Mouse (Mus musculus) neural tube, embryonic 13.5 days (tissue): ENCODE data around the gene Taf3. TPM values are rescaled to one million over a fixed set of nuclear protein-coding genes. Genes with fewer than 3 reads are reported as not detected.
A peak's percentile ranks its signal among the peaks of the same experiment; 100 is the strongest.

Experiments
- ATAC-seq: fragments of 200-750 bp; cut with Nextera tagmentation; 2 replicates; pipeline ENCODE4 v1.8.0; 2017; ENCODE audit warnings: low read depth, mild to moderate bottlenecking, moderate TSS enrichment, moderate library complexity
- H3K27ac ChIP-seq: fragments of 300-500 bp; sonication (generic); replicated peaks from 2 replicates; pipeline ENCODE4 v1.5.1; 2015; ENCODE audit warnings: moderate library complexity, mild to moderate bottlenecking, inconsistent platforms
- H3K27me3 ChIP-seq: fragments of 300-500 bp; sonication (generic); 2 replicates; pipeline ENCODE4 v1.6.1; 2015; ENCODE audit warnings: mild to moderate bottlenecking, inconsistent platforms
- H3K36me3 ChIP-seq: fragments of 300-500 bp; sonication (generic); 2 replicates; pipeline ENCODE4 v1.6.1; 2015; ENCODE audit warnings: mild to moderate bottlenecking, inconsistent platforms
- H3K4me1 ChIP-seq: fragments of 300-500 bp; sonication (generic); replicated peaks from 2 replicates; pipeline ENCODE4 v1.6.1; 2015; ENCODE audit warnings: inconsistent platforms
- H3K4me2 ChIP-seq: fragments of 300-500 bp; sonication (generic); 2 replicates; pipeline ENCODE4 v1.6.1; 2015; ENCODE audit warnings: inconsistent platforms, mild to moderate bottlenecking, moderate library complexity
- H3K4me3 ChIP-seq: fragments of 300-500 bp; sonication (generic); 2 replicates; pipeline ENCODE4 v1.5.1; 2015; ENCODE audit warnings: mild to moderate bottlenecking, inconsistent platforms
- H3K9ac ChIP-seq: fragments of 300-500 bp; sonication (generic); 2 replicates; pipeline ENCODE4 v1.6.1; 2015; ENCODE audit warnings: moderate library complexity, mild to moderate bottlenecking, inconsistent platforms
- H3K9me3 ChIP-seq: fragments of 300-500 bp; sonication (generic); 2 replicates; pipeline ENCODE4 v1.6.1; 2016; ENCODE audit warnings: inconsistent platforms
- WGBS: fragments of 180-500 bp; shearing (Covaris S2); methylation state at CpG from one replicate; pipeline ENCODE4 v1.1.7; 2015; 5-methylcytosine and 5-hydroxymethylcytosine counted together
- polyA plus RNA-seq: library from polyadenylated mRNA; unstranded; fragments of >200 nt; fragmentation: Nextera tagmentation; extraction: Ambion mirVana; gene quantifications from 2 replicates; pipeline ENCODE4 v1.2.1, GENCODE M21; 2015

The Taf3 gene
- polyA plus RNA-seq, 1 experiment from 2014 or later = 14.2 TPM

GRCm38 (mm10) chr2:9943011-9943410 lies 105.4 kb downstream of the Taf3 start:
- Histone ChIP-seq H3K27ac (no peak overlapping the region), H3K4me2 (no peak overlapping the region), H3K4me3 (no peak overlapping the region), H3K4me1 (no peaks in the 10 kb centered on the region), H3K9me3 (no peaks in the 10 kb centered on the region), H3K36me3 (peaks cover 6% of the 10 kb centered on the region; the same call in 1 of the 2 replicates), H3K27me3 (no peaks in the 10 kb centered on the region), H3K9ac (no peak overlapping the region)
- ATAC-seq = no peak
- WGBS = 91% methylated on average over 1 of the region's 1 CpGs

DNA sequence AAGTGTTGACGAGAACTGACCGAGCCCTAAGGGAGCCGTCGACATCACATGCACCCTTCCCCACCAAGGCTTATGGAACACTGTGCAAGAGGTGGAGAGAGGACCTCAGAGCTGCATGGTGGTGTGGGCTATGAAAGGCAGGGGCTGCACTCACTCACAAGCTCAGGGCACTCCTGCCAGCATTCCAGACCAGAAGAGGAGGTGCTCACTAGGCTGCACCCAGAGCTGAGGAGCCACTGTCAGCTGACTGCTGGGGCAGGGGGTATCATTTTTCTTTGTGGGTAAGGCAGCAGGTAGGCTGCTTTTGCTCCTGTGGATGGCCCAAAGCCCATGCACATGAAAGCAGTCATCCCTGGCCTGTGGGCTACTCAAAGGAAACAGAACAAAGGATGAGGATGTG lies 109.1 kb downstream of the Taf3 start:
- H3K36me3 ChIP-seq = peaks cover 7% of the 10 kb centered on the region; the same call in 1 of the 2 replicates
- no peaks in the 10 kb centered on the region for H3K4me1 ChIP-seq
- no peaks in the 10 kb centered on the region for H3K9me3 ChIP-seq
- no peak overlapping the region for H3K27ac ChIP-seq
- H3K9ac ChIP-seq = no peak overlapping the region
- 75% methylated on average over 4 of the region's 4 CpGs for WGBS
- H3K4me2 ChIP-seq = no peak overlapping the region
- H3K4me3 ChIP-seq = no peak overlapping the region
- ATAC-seq = no peak
- no peaks in the 10 kb centered on the region for H3K27me3 ChIP-seq

GRCm38 (mm10) chr2:9935965-9936364 lies 112.4 kb downstream of the Taf3 start:
- 0% methylated on average over 1 of the region's 1 CpGs for WGBS
- no peak overlapping the region for H3K4me2 ChIP-seq
- H3K36me3 ChIP-seq = peaks cover 10% of the 10 kb centered on the region; the same call in 1 of the 2 replicates
- H3K9ac ChIP-seq = no peak overlapping the region
- no peak overlapping the region for H3K4me3 ChIP-seq
- H3K27ac ChIP-seq = no peak overlapping the region
- no peaks in the 10 kb centered on the region for H3K27me3 ChIP-seq
- H3K9me3 ChIP-seq = no peaks in the 10 kb centered on the region
- H3K4me1 ChIP-seq = no peaks in the 10 kb centered on the region
- no peak for ATAC-seq

- H3K27ac ChIP-seq = no peak overlapping the region
- H3K4me2 ChIP-seq = no peak overlapping the region
- no peaks in the 10 kb centered on the region for H3K9me3 ChIP-seq
- no peaks in the 10 kb centered on the region for H3K27me3 ChIP-seq
- peaks cover 8% of the 10 kb centered on the region; the same call in 1 of the 2 replicates for H3K4me1 ChIP-seq
- no peak for ATAC-seq
- 0 out of 2 replicates have a peak, but pooled peaks cover 5% of the 10 kb centered on the region for H3K36me3 ChIP-seq
- no peak overlapping the region for H3K9ac ChIP-seq
- 72% methylated on average over 4 of the region's 4 CpGs for WGBS
- no peak overlapping the region for H3K4me3 ChIP-seq
Observed at GRCm38 (mm10) chr2:9926905-9927283, 121.5 kb downstream of the Taf3 start.

DNA sequence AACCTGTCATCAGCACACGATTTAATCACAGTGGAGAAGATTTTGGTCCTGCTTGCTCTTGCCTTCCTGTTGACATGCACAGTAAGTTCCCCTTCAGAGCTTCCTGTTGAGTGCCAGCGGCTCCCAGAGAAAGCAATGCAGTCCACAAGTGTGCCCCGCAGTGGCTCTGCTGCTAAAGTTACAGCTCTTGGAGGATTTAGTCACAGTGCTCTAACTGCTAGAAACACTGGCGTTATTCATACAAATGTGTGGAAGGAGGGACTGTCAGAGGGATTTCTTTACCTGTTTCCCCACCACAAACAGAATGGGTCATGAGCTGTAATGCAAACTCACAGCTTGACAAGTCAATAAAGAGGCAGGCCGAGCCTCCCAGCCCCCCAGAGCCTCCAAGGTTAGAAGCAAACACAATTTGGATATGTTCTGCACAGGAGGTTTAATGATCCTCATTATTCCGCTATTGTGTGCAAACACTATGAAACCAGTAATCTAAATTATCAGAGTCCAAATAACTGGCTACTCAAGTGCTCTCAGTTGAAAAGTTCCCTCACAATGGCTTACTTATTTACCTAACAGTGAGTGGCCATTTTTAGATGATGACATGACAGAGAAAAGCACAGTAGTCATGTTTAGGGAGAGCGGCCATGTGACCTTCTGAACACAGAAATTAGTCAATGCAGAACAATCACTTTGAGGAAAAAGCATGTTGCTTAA lies 122.0 kb downstream of the Taf3 start:
- Histone ChIP-seq H3K4me3 (no peak overlapping the region), H3K4me1 (peaks cover 8% of the 10 kb centered on the region; the same call in 1 of the 2 replicates), H3K9me3 (no peaks in the 10 kb centered on the region), H3K4me2 (no peak overlapping the region), H3K27ac (no peak overlapping the region), H3K36me3 (0 out of 2 replicates have a peak, but pooled peaks cover 5% of the 10 kb centered on the region), H3K9ac (no peak overlapping the region), H3K27me3 (no peaks in the 10 kb centered on the region)
- 41% methylated on average over 7 of the region's 7 CpGs for WGBS
- no peak for ATAC-seq

- Histone ChIP-seq H3K9me3 (no peaks in the 10 kb centered on the region), H3K9ac (no peak overlapping the region), H3K4me2 (no peak overlapping the region), H3K27me3 (no peaks in the 10 kb centered on the region), H3K27ac (no peak overlapping the region), H3K4me3 (no peak overlapping the region), H3K36me3 (peaks cover 33% of the 10 kb centered on the region), H3K4me1 (no peaks in the 10 kb centered on the region)
- 91% methylated on average over 17 of the region's 17 CpGs for WGBS
- no peak for ATAC-seq
Observed at GRCm38 (mm10) chr2:9918691-9919471, 129.5 kb downstream of the Taf3 start.

GRCm38 (mm10) chr2:9917602-9918001 lies 130.8 kb downstream of the Taf3 start:
- WGBS = 90% methylated on average over 9 of the region's 9 CpGs
- no peaks in the 10 kb centered on the region for H3K27me3 ChIP-seq
- H3K4me3 ChIP-seq = no peak overlapping the region
- no peak for ATAC-seq
- peaks cover 33% of the 10 kb centered on the region for H3K36me3 ChIP-seq
- H3K4me2 ChIP-seq = no peak overlapping the region
- no peaks in the 10 kb centered on the region for H3K4me1 ChIP-seq
- no peak overlapping the region for H3K9ac ChIP-seq
- no peak overlapping the region for H3K27ac ChIP-seq
- H3K9me3 ChIP-seq = no peaks in the 10 kb centered on the region

DNA sequence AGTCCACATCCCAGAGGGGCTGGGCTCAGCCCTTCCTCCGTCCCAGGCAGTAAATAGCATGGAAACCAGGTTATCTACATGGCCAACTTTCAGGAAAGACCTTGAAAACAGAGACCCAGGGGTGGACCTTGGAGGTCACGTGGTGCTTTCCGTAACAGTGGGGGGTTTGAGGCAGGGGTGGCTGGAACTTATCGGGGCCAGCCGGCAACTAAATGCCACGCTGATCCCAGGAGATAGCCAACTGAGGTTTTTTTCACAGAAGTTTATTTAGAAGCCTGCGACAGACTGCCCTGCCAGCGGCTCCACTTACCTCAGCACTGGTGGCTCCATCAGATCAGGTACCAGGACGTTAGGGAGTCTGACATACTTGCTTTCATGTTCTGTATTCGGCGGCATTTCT lies 142.4 kb downstream of the Taf3 start:
- H3K27ac ChIP-seq = no peak overlapping the region
- WGBS = 9% methylated on average over 11 of the region's 11 CpGs
- H3K36me3 ChIP-seq = no peaks in the 10 kb centered on the region
- H3K27me3 ChIP-seq = peaks cover 21% of the 10 kb centered on the region
- no peak overlapping the region for H3K9ac ChIP-seq
- 0 out of 2 replicates have a peak overlapping the region, but pooled peaks have one; percentile 7 for H3K4me2 ChIP-seq
- ATAC-seq = no peak
- H3K4me1 ChIP-seq = no peaks in the 10 kb centered on the region
- no peaks in the 10 kb centered on the region for H3K9me3 ChIP-seq
- H3K4me3 ChIP-seq = no peak overlapping the region

GRCm38 (mm10) chr2:9903854-9904560 lies 144.4 kb downstream of the Taf3 start:
- Histone ChIP-seq H3K36me3 (no peaks in the 10 kb centered on the region), H3K4me2 (no peak overlapping the region), H3K4me3 (no peak overlapping the region), H3K9me3 (no peaks in the 10 kb centered on the region), H3K27ac (no peak overlapping the region), H3K9ac (no peak overlapping the region), H3K4me1 (no peaks in the 10 kb centered on the region), H3K27me3 (peaks cover 36% of the 10 kb centered on the region)
- no peak for ATAC-seq
- WGBS = 67% methylated on average over 14 of the region's 14 CpGs

- H3K27me3 ChIP-seq = peaks cover 91% of the 10 kb centered on the region
Observed at GRCm38 (mm10) chr2:9897846-9898245, 150.6 kb downstream of the Taf3 start.

DNA sequence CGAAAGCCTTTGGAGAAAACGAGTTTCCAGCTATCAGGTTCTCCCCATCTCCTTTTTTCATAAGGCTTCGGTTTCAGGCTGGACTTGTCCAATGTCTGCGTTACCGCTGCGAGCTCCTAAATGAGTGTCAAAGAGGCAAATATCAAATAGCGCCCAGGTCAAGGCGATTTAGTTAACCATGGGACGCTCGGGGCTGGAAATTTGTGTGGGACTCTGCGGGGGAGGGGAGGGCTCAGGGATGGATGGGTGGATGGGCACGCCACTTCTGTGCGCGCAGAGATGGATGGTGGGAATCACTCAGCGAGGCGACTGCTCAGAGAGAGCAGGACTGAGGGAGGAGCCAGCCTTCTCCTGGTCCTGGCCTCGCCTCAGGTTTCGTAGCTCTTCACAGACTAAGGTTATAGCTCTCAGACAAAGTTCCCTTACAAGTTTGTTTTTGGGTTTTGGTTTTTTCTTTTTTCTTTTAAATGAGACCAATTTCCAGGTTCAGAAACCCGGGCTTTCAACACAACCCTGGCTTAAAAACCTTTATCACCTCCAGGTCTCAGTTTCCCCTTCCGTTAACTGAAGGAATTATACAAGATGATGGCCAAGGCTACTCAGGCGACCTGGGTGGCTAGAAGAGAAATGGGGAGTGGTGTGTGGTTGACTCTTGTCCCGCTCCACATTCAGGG lies 152.2 kb downstream of the Taf3 start:
- peaks cover 5% of the 10 kb centered on the region for H3K4me1 ChIP-seq
- H3K9ac ChIP-seq = no peak overlapping the region
- no peak overlapping the region for H3K4me3 ChIP-seq
- no peaks in the 10 kb centered on the region for H3K9me3 ChIP-seq
- no peaks in the 10 kb centered on the region for H3K36me3 ChIP-seq
- under 1% methylated on average over 22 of the region's 22 CpGs for WGBS
- H3K4me2 ChIP-seq = 0 out of 2 replicates have a peak overlapping the region, but pooled peaks have one; percentile 14
- H3K27ac ChIP-seq = no peak overlapping the region
- 0 out of 2 replicates have a peak, but pooled peaks have one; percentile 13 for ATAC-seq
- H3K27me3 ChIP-seq = peaks cover 91% of the 10 kb centered on the region

More at GRCm38 (mm10) chr2:9897846-9898245, 150.6 kb downstream of the Taf3 start:
- 4% methylated on average over 8 of the region's 8 CpGs for WGBS
- H3K9me3 ChIP-seq = no peaks in the 10 kb centered on the region
- H3K4me2 ChIP-seq = no peak overlapping the region
- peaks cover 5% of the 10 kb centered on the region for H3K4me1 ChIP-seq
- no peak overlapping the region for H3K27ac ChIP-seq
- H3K4me3 ChIP-seq = no peak overlapping the region
- H3K36me3 ChIP-seq = no peaks in the 10 kb centered on the region
- H3K9ac ChIP-seq = no peak overlapping the region
- no peak for ATAC-seq
